Mouse (Mus musculus): Measurements from ENCODE around the gene Zic2. TPM values are rescaled to one million over a fixed set of nuclear protein-coding genes. Genes with fewer than 3 reads are reported as not detected.

Zic2 gene
- total RNA-seq (2023), result not detected

GRCm38 (mm10) chr14:122474891-122475556, at the start of gene Zic2:
Gene Zic2, plus strand, starts transcription at chr14:122475435.

GRCm38 (mm10) chr14:122450496-122451382, 24.5 kb upstream of the Zic2 start, which contains the start of gene Gm5089:
Gene Gm5089, minus strand, starts transcription at chr14:122451115.

GRCm38 (mm10) chr14:122464763-122465741, 10.2 kb upstream of the Zic2 start, which contains the start of gene Zic5:
Gene Zic5, minus strand, starts transcription at chr14:122465677.

DNA sequence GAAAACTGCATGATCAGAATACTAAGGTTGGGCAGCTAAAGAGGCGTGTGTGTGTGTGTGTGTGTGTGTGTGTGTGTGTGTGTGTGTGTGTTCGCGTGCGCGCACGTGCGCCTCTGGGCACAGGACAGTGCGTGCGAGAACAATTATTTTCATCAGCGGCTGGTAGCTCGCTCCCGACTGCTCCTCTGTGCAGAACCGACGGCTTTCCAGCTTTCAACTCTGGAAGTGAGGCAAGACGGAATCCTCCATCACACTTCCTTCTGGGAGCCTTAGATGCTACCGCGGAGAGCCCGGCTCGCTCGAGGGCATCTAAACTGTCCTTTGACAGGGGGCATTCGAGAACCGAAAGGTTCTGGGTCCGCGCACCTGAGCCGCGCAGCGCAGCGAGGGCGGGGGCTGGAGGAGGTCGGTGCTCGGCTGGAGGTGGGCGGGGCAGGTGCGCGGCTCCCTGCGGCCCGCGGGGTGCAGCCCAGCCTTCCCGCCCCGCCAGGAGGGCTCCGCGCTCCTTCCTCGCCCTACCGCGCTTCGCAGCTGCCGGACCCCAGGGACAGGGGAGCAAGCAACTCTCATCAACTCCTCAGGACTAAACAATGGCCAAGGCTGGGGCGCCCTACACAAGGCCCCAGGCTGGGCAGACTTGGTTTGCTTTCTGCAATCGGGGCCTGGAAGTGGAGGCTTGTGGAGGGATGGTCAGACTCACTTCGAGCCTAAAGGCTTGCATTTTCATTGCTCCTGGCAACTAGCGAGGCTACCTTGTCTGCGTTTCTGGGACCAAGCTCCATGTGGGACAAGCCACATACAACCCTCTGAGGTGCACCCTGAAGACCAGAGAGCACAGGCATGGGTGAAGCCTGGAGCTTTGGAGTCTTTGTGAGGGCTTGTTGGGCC, 15.4 kb downstream of the Zic2 start, which contains the start of gene Gm10837:
Gm10837 (plus strand) TSS at position 146 of the 888 bp plus-strand sequence.

Other genes starting within 250 kb of the Zic2 start
- not detected for gene Gm5089, start 24.3 kb upstream of the Zic2 start, total RNA-seq (2023)
- not detected for gene Zic5, start 9.8 kb upstream of the Zic2 start, total RNA-seq (2023)
- gene Gm10837, start 15.2 kb downstream of the Zic2 start, total RNA-seq (2023), result not detected
- gene Pcca, start 58.9 kb downstream of the Zic2 start, total RNA-seq (2023), result 43.1 TPM

Measured in CD8-positive naive resting alpha-beta T cell, adult 57 days (primary cell).